Mouse (Mus musculus) ES-CJ7 (cell line): ENCODE data around the gene Sipa1.
"Not testable (repeated sequence)": the region's sequence is repeated elsewhere in the genome, so short reads cannot be mapped to it uniquely, and the experiment has no call there.

Experiments used
- DNase-seq: peaks from one replicate; pipeline ENCODE4 v3.0.0; 2011; ENCODE audit warnings: low read depth, low spot score

Sipa1 gene

DNA sequence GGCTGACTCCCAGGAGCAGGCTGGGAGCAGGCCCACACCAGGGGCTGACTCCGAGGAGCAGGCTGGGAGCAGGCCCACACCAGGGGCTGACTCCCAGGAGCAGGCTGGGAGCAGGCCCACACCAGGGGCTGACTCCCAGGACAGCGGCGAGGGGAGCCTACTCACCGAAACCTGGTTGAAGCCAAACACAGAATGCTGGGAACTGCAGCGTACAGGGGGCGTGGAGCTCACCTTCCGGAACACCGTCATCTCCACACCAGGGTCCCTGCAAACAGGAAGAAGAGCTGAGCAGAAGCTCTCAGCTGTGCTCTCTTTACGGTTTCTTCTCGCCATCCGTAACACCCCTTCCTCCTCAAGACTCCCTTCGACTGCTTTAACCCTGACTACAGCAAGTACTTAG, 23.4 kb upstream of the Sipa1 start:
- not testable (repeated sequence) for DNase-seq

DNA sequence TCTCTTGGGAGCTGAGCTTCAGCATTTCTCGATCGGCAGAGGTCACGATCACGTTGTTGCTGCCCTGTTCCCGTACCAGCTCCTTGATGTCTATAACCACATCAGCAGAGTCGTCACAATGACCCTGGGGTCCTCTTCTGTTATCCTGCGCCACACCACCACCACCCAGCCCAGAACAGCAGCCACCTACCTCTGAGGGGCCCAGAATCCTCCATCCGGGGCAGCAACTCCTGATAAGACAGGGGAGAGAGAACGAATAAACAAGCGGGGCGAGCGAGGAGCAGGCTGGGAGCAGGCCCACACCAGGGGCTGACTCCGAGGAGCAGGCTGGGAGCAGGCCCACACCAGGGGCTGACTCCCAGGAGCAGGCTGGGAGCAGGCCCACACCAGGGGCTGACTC, 22.9 kb upstream of the Sipa1 start:
- DNase-seq: no peak

DNA sequence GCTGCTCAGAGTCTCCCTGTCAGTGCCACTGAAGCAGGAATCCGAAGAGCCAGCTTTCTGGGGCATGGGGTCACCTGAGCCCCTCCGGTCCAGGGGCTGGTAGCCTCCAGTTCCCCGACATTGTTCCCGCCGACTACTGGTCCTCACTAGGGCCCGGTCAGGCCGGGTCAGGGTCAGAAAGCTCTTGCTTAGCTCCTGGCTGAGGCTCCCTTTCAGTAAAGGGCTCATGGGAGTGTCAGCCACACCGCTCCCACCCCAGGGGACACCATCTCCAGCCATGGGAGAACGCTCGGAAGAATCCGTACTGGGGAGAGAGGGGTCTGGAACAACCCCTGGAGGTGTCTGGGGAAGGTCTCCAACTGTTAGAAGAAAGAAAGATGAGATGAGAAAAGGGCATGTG, 22.4 kb upstream of the Sipa1 start:
- no peak for DNase-seq

DNA sequence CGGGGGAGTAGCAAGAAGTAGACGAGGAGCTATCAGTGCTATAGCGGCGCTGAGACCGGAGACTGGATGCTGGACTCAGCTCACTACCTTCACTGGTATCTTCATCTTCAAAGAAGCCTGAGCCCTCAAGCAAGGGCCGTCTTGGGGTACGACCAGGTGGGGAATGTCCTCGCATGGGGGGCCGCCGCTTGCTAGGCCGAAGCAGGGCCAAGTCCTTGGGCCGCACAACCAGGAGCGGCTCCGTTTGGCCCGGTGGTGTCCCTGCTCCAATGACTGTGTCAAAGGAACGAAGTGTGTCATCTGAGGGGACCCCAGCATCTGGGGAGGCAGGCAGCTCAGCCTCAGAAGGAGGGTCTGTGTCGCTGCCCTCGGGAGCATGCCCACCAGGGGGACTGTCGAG, 21.9 kb upstream of the Sipa1 start:
- DNase-seq: no peak

- DNase-seq: no peak
These were observed 21.5 kb upstream of the Sipa1 start for GRCm38 (mm10) chr19:5684985-5685384.

- no peak for DNase-seq
These were observed 20.7 kb upstream of the Sipa1 start for GRCm38 (mm10) chr19:5684236-5684635.

DNA sequence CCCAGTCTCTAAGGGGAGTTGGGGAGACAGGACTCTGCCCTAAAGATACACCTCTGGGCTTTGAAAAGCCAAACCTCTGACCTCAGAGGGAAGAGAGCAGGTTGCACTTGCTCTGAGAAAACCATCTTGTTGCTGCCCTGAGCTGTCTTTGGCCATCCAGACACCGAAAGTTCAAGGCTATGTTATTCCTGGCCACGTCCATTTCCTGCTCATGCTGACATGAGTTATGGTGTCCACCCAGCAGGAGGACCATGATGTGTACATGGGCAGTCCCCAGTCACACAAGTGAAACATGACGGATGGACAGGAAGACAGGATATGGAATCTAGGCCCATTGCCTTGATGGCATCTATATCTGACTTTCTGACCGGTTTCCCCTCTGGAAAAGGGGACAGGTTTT, 16.9 kb upstream of the Sipa1 start:
- no peak for DNase-seq

GRCm38 (mm10) chr19:5668372-5668771, 4.9 kb upstream of the Sipa1 start:
- no peak for DNase-seq

- no peak for DNase-seq
These were observed 2.9 kb upstream of the Sipa1 start for GRCm38 (mm10) chr19:5666386-5666785.

DNA sequence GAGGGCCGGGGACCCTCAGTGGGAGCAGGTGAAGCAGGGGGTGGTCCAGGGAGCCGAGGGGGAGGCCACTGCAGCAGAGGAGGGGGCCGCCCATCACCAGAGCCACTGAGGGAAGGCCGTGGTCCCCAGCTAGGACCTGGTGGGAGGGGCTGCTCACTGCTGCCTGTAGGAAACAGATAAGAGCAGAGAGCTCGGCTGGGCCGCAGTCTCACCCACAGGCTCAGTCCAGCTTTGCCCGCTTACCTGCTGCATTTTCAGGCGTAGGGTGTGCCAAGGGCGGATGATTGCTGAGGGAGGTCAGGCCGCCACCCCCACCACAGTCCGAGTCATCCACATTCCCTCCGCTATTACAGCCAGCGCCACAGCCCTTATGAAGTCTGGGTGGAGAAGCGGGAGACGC, 2.0 kb upstream of the Sipa1 start:
- DNase-seq: no peak

- DNase-seq: no peak
These were observed 1.3 kb upstream of the Sipa1 start for GRCm38 (mm10) chr19:5664669-5665257.

DNA sequence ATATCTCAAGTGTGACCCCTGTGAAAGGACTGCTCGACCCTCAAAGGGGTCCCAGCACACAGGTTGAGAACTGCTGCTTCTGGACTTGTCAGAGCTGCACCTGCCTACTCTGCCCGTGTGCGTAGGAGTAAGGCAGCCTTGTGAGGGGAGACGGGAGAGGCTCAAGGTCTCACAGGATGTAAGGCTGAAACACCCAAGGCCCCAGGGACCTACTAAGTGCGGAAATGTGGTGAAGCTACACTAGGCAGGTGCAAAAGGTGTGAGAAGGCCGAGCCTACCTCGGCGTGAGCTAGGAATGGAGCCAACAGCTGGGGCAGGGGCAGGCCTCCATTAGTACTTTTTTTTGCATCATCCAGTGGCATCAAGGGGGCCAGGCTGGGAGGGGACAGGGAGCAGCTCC, 1.2 kb downstream of the Sipa1 start:
- no peak for DNase-seq

GRCm38 (mm10) chr19:5660942-5661751, 2.4 kb downstream of the Sipa1 start:
- no peak for DNase-seq

GRCm38 (mm10) chr19:5654720-5655298, 8.7 kb downstream of the Sipa1 start:
- DNase-seq: no peak

DNA sequence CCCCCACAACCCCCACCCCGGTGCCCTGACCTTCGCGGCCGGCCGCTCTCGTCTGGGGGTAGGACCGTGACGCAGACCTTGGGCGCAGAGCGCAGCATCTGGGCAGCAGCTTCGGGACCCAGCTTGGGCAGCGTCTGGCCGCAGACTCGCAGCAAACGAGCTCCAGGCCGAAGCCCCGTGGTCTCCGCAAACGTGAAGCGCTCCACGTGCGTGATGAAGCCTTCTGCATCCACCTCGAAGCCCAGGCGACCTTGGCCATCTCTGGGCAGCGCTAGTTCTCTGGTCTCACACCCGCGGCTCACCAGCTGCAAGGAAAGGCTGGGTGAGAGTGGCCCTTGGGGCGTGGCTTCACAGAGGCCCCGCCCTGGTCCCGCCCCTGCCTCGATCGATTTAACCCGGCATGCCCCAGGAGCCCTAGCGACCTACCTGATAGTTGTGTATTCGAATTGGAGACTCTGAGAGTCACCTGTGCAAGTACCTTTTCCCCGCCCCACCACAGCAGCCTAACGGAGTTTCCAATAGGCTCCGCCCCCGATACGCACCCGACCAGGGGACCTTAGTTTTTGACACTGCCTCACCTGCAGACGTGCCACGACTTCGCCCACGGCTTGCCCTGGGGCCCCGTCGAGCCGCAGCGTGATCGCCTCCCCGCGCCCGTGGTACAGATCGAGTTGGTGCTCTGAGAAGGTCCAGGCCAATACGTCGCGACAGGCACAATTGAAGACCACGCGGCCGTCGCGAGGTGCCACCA, 9.4 kb downstream of the Sipa1 start:
- DNase-seq: peak; percentile 85

GRCm38 (mm10) chr19:5652570-5652969, 10.9 kb downstream of the Sipa1 start:
- DNase-seq: no peak

DNA sequence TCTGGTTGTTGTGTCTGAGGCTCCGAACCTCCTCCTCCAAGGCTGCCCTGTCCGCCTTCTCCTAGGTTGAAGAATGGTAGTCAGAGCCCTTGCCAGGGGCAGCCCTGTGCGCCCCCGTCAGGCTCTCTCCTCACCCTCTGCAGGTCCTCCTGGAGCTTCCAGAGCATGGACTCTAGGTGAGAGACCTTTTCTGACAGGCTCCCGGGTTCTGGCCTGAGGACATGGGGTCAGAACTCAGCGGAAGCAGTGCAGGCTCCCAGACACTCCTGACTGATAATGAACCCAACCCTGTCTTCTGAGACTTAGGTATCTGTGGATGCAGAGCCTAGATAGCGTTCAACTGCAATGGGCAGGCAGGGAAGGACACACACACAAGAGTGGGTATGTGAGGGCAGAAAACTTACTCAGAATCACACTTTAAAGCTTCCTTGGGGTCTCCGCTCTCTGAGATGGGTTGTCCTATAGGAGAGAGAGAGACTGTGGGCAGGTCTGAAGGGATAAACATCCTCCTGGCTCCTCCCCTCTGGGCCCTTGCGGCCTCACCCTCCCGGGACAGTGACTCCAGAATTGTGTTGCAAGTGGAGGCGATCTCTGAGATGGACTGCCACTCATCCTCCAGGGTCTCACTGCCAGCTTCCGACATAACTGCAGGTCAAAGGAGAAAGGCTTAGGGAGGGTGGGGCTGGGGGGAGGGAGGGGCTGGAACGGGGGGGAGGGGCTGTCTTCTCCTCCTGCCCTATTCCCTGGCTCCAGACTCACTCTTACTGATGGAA, 11.8 kb downstream of the Sipa1 start:
- no peak for DNase-seq

DNA sequence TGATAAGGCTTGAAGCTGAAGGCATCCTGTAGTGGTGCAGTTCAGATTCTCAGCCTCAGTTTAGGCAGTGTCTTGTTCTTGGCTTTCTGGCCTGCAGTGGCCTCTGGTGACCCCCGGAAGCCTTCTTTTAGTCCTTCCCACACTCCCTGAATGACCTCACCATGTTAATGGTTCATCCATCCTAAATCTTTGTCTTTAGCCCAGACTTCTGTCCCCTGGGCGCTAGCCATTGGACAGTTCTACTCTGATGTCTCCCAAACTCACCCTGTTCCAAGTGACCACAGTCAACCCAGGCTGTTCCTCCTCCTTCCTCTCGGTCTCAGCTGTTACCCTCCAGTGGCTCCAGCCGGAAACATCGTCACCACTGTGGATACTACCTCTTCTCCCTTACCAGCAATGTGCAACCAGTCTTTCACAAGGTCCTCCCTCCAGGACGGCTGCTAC, 14.2 kb downstream of the Sipa1 start:
- DNase-seq: no peak

GRCm38 (mm10) chr19:5648401-5649297, 14.9 kb downstream of the Sipa1 start:
- peak; percentile 91 for DNase-seq

GRCm38 (mm10) chr19:5647791-5648190, 15.7 kb downstream of the Sipa1 start:
- no peak for DNase-seq
